Mouse (Mus musculus) monocyte, adult 5-6 weeks (primary cell): ENCODE data around the gene Cebpb. TPM values are rescaled to one million over a fixed set of nuclear protein-coding genes. Genes with fewer than 3 reads are reported as not detected.

Experiments used
- total RNA-seq: library from RNA; stranded (forward); fragments of 200-1000, 200-491, 200-594 nt; gene quantifications from 3 replicates; pipeline ENCODE4 v1.2.3, GENCODE M21; 2017

Gene Cebpb
- total RNA-seq, 1 experiment from 2014 or later = 357 TPM

Other genes starting within 250 kb of the Cebpb start
- gene Rnf114, start 196.3 kb upstream of the Cebpb start, total RNA-seq = 62.6 to 74.1 TPM (median 67.8 TPM) in 3 replicates
- 7.3 to 13.8 TPM (median 9.6 TPM) in 3 replicates for gene Spata2, start 196.0 kb upstream of the Cebpb start, total RNA-seq
- gene Snai1, start 150.7 kb upstream of the Cebpb start, total RNA-seq = not detected in 3 replicates
- 43.7 to 97.6 TPM (median 59.7 TPM) in 3 replicates for gene Ube2v1, start 56.8 kb upstream of the Cebpb start, total RNA-seq
- not detected in 3 replicates for gene Gm20431, start 27.4 kb upstream of the Cebpb start, total RNA-seq
- gene Tmem189, start 907 bp downstream of the Cebpb start, total RNA-seq = 55.2 to 64.6 TPM (median 57.9 TPM) in 3 replicates
- 199 to 318 TPM (median 242 TPM) in 3 replicates for gene Ptpn1, start 243.1 kb downstream of the Cebpb start, total RNA-seq